ENCODE assay signal across 18 mouse cellular contexts in genomic region chr1:167390381-167390780, GRCm38 (mm10). TPM values are rescaled to one million over a fixed set of nuclear protein-coding genes. Genes with fewer than 3 reads are reported as not detected.
DNase-seq lines count a peak whose midpoint lies in the region; ATAC-seq and TF ChIP-seq lines count a peak whose summit lies in the region.
"Had no signal": no experiment of that assay in that cellular context is flagged by ENCODE, and none has a peak within 500 bp of the region (broad histone marks: within the 10 kb centered on the region; RNA-seq: fewer than 3 reads in every experiment).

No protein-coding gene starts in this region.

- no peak for ATAC-seq in liver, embryonic 16.5 days (ENCODE audit: low read depth)
- ATAC-seq: Patski had no signal

- no peaks in the 10 kb centered on the region; the same call in 1 of the 2 replicates for H3K27me3 ChIP-seq in liver, embryonic 16.5 days (ENCODE audit: control insufficient read depth, insufficient read depth, low read depth, low read length)

- H3K4me2 ChIP-seq in liver, embryonic 16.5 days (ENCODE audit: low read depth, low read length), result peak overlapping the region; percentile 69
- H3K4me2 ChIP-seq: neural tube, embryonic 12.5 days had no signal

- TF ChIP-seq POLR2A in embryonic fibroblast, embryonic 13.5 days (IDR thresholded peaks at IDR 0.05; ENCODE audit: low read depth, low read length), result no peak

- DNase-seq in gastrocnemius, adult 2 months, result no peak
- DNase-seq in gastrocnemius, postnatal 25 days, result no peak
- DNase-seq in 3T3-L1 (ENCODE audit: low read depth, low spot score), result peak; percentile 84
- no peak for DNase-seq in urinary bladder, postnatal 36 days (ENCODE audit: low spot score in 2 of 2)
- no peak for DNase-seq in ovary, postnatal 10 days (ENCODE audit: low spot score)
- DNase-seq: B cell, adult 2 months; cerebellum, postnatal 14 days; embryo, embryonic 11 days; gastrocnemius, postnatal 14 days; lung, adult 2 months; lung, postnatal 36 days; thymus, postnatal 36 days had no signal

- 81% methylated on average over 4 of the region's 4 CpGs for WGBS in liver, embryonic 16.5 days (ENCODE audit: insufficient replicate concordance)

- no peak for TF ChIP-seq CTCF in gastrocnemius, adult 2 months (IDR thresholded peaks at IDR 0.05)
- TF ChIP-seq CTCF in embryonic fibroblast, embryonic 13.5 days (IDR thresholded peaks at IDR 0.05; ENCODE audit: borderline replicate concordance, insufficient read depth, low read length), result no peak

- peak overlapping the region; percentile 3 for H3K9ac ChIP-seq in liver, embryonic 16.5 days (ENCODE audit: low read depth, low read length)
- H3K9ac ChIP-seq: neural tube, embryonic 12.5 days had no signal

- intact Hi-C loops in gastrocnemius, adult 2 months (cut with DNase I), result no loop called here

- H3K4me3 ChIP-seq in gastrocnemius, adult 2 months, result no peak overlapping the region
- H3K4me3 ChIP-seq in embryonic fibroblast, embryonic 13.5 days (ENCODE audit: insufficient read depth, low read length), result no peak overlapping the region
- H3K4me3 ChIP-seq in liver, embryonic 16.5 days (ENCODE audit: low read depth, low read length), result peak overlapping the region; percentile 51
- H3K4me3 ChIP-seq: forebrain, embryonic 10.5 days; hindbrain, embryonic 10.5 days; neural tube, embryonic 12.5 days had no signal

- peaks cover 12% of the 10 kb centered on the region; the same call in 1 of the 2 replicates for H3K36me3 ChIP-seq in liver, embryonic 16.5 days (ENCODE audit: control insufficient read depth, insufficient read depth)
- H3K36me3 ChIP-seq: forebrain, embryonic 10.5 days; hindbrain, embryonic 10.5 days; neural tube, embryonic 12.5 days had no signal

- H3K4me1 ChIP-seq in embryonic fibroblast, embryonic 13.5 days (ENCODE audit: control insufficient read depth, insufficient read depth, low read length), result peaks cover 14% of the 10 kb centered on the region
- peaks cover 73% of the 10 kb centered on the region for H3K4me1 ChIP-seq in liver, embryonic 16.5 days (ENCODE audit: control insufficient read depth, low read depth, low read length)

- H3K9me3 ChIP-seq in liver, embryonic 16.5 days (replicated peaks; ENCODE audit: control insufficient read depth, low read length), result no peaks in the 10 kb centered on the region
- H3K9me3 ChIP-seq: forebrain, embryonic 10.5 days; hindbrain, embryonic 10.5 days; neural tube, embryonic 12.5 days had no signal

- peak overlapping the region; percentile 55 for H3K27ac ChIP-seq in gastrocnemius, adult 2 months
- peak overlapping the region; percentile 36 for H3K27ac ChIP-seq in embryonic fibroblast, embryonic 13.5 days (ENCODE audit: insufficient read depth, low read length)
- peak overlapping the region; percentile 25 for H3K27ac ChIP-seq in liver, embryonic 16.5 days (ENCODE audit: low read length)
- H3K27ac ChIP-seq: forebrain, embryonic 10.5 days; hindbrain, embryonic 10.5 days; neural tube, embryonic 12.5 days had no signal

RNA-seq across cellular contexts. Expression of gene Mgst3, which starts 3.3 kb away (rescaled TPM):
- total RNA-seq in gastrocnemius, adult 2 months (2021), result 100 to 1,000 TPM; 147 to 151 TPM
- 10 to 100 TPM; 84.7 to 94.2 TPM for total RNA-seq in gastrocnemius, postnatal 25 days (2021)
- 20.4 TPM in 2 replicates for polyA plus RNA-seq in embryonic fibroblast, embryonic 13.5 days (2011; ENCODE audit: insufficient read length, low read depth, missing spikeins)
- 316 and 338 TPM in 2 replicates for polyA plus RNA-seq in liver, embryonic 16.5 days (2015; fragmentation: Nextera tagmentation; extraction: Ambion mirVana)

RNA-seq across cellular contexts. Expression of gene Aldh9a1, which starts 40.6 kb away (rescaled TPM):
- total RNA-seq in gastrocnemius, adult 2 months (2021), result 1 to 10 TPM; 4.1 to 5.8 TPM
- total RNA-seq in gastrocnemius, postnatal 25 days (2021), result 1 to 10 TPM; 2.4 to 2.8 TPM
- 18.2 and 22.9 TPM in 2 replicates for polyA plus RNA-seq in embryonic fibroblast, embryonic 13.5 days (2011; ENCODE audit: insufficient read length, low read depth, missing spikeins)
- polyA plus RNA-seq in liver, embryonic 16.5 days (2015; fragmentation: Nextera tagmentation; extraction: Ambion mirVana), result 74.4 and 75.8 TPM in 2 replicates
